Mouse (Mus musculus) cerebellum, adult 2 months (tissue): Measurements from ENCODE around the gene Pou5f1. TPM values are rescaled to one million over a fixed set of nuclear protein-coding genes. Genes with fewer than 3 reads are reported as not detected.
"Not testable (repeated sequence)": the region's sequence is repeated elsewhere in the genome, so short reads cannot be mapped to it uniquely, and the experiment has no call there.

Source experiments
- DNase-seq, 2 experiments: peaks; one replicate each; pipeline ENCODE4 v3.0.0; 2021
- H3K27ac ChIP-seq: fragments of 200-500 bp; 2 replicates; pipeline ENCODE4 v1.5.1; 2012; ENCODE audit warnings: low read length, control low read depth, inconsistent platforms; ENCODE audit not compliant: insufficient read depth
- H3K27me3 ChIP-seq: fragments of 200-500 bp; 2 replicates; pipeline ENCODE4 v1.6.1; 2012; ENCODE audit warnings: inconsistent platforms, mild to moderate bottlenecking, low read length, moderate library complexity; ENCODE audit not compliant: control insufficient read depth, insufficient read depth
- H3K4me1 ChIP-seq: fragments of 200-500 bp; 2 replicates; pipeline ENCODE4 v1.6.1; 2011; ENCODE audit warnings: low read length; ENCODE audit not compliant: control insufficient read depth, insufficient read depth
- H3K4me3 ChIP-seq: fragments of 200-500 bp; replicated peaks from 2 replicates; pipeline ENCODE3; 2011; ENCODE audit warnings: mild to moderate bottlenecking, low read depth, low read length, control low read depth; ENCODE audit not compliant: insufficient read depth
- CTCF ChIP-seq: fragments of 200-500 bp; IDR thresholded peaks from 2 replicates; pipeline ENCODE4 v1.5.1; 2011; ENCODE audit warnings: low read depth, mild to moderate bottlenecking, control low read depth, low read length, moderate library complexity, borderline replicate concordance; ENCODE audit not compliant: insufficient read depth
- POLR2A ChIP-seq: fragments of 200-500 bp; IDR thresholded peaks from 2 replicates; pipeline ENCODE4 v1.6.1; 2011; ENCODE audit warnings: low read length, control low read depth, borderline replicate concordance; ENCODE audit not compliant: insufficient read depth
- WGBS: fragments of 180-500 bp; shearing (Covaris S2); methylation state at CpG from one replicate; pipeline ENCODE4 v1.1.7; 2018; 5-methylcytosine and 5-hydroxymethylcytosine counted together
- polyA plus RNA-seq: library from polyadenylated mRNA; depleted of rRNA; stranded (reverse); fragments of >200 nt; gene quantifications from 2 replicates; pipeline ENCODE4 v1.2.3, GENCODE M21; 2012

Gene Pou5f1
- polyA plus RNA-seq, 1 experiment: not detected

DNA sequence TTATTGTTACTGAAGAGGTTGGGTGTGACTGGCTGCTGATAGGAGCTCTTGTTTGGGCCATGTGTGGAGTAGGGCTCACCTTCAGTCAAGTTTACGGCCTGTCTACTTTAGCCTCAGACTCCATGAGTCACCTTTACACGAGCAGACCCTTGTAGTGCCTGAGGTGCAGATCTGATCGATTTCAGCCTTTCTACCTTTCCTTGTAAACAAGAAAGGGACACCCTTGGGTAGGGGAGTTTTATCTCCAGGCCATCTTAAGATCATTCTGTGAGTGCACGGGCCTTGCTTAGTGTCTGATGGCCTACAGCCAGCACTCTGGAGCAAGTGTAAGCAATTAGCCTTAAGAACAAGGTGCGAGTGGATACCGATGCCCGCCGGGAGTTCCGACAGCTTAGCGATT is 1.1 kb downstream of the Pou5f1 start:
- 37% methylated on average over 10 of the region's 10 CpGs for WGBS
- Histone ChIP-seq H3K4me1 (no peaks in the 10 kb centered on the region), H3K4me3 (no peak overlapping the region), H3K27me3 (no peaks in the 10 kb centered on the region), H3K27ac (no peak overlapping the region)
- TF ChIP-seq POLR2A (no peak), CTCF (no peak)
- DNase-seq: no peak

DNA sequence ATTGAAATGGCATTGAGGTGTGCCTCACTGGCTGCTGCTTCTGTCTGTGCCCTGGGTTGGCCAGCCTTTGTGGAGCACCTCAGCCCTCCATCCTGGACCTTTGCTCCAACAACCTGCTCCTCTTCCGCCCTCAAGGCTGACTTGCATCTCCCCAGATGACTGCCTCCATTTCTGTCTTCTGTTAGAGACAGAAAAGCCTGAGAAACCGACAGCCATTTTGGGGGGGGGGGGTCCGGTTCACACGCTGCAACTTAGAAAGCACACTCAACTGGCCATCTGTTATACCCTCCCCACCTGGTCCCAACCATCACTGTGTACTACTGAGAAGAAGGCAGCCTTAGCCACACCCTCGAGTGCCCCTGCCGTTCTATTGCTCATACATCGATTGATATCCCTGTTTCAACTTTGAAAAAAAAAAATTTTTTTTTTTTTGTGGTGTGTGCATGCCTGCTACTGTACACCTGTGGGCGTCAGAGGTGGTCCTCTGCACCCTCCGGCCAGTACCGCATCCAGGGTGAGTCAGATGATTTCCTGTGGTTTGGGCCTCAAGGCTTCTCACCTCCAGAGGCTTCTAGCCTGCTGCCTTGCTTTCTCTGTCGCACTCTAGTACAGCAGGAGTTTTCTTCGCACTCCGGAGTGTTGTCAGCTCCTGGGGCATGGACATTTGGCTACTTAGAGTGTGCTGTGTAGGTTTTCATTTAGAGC is 1.9 kb downstream of the Pou5f1 start:
- no peak for TF ChIP-seq POLR2A
- no peak for TF ChIP-seq CTCF
- DNase-seq: no peak
- Histone ChIP-seq H3K4me3 (no peak overlapping the region), H3K27ac (no peak overlapping the region), H3K4me1 (no peaks in the 10 kb centered on the region), H3K27me3 (no peaks in the 10 kb centered on the region)
- 43% methylated on average over 13 of the region's 13 CpGs for WGBS

DNA sequence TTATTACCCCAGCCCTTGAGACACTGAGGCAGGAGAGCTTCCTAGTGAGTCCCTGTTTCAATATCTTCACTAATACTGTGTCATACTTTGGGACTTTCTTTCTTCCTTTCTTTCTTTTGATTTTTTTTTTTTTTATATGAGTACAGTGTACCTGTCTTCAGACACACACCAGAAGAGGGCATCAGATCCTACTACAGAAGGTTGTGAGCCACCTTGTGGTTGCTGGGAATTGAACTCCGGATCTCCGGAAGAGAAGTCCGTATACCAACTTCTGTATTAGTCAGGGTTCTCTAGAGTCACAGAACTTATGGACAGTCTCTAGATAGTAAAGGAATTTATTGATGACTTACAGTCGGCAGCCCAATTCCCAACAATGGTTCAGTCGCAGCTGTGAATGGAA is 2.5 kb downstream of the Pou5f1 start:
- not testable (repeated sequence) for H3K4me1 ChIP-seq, DNase-seq, H3K27ac ChIP-seq, H3K27me3 ChIP-seq, H3K4me3 ChIP-seq
- 76% methylated on average over 5 of the region's 5 CpGs for WGBS

DNA sequence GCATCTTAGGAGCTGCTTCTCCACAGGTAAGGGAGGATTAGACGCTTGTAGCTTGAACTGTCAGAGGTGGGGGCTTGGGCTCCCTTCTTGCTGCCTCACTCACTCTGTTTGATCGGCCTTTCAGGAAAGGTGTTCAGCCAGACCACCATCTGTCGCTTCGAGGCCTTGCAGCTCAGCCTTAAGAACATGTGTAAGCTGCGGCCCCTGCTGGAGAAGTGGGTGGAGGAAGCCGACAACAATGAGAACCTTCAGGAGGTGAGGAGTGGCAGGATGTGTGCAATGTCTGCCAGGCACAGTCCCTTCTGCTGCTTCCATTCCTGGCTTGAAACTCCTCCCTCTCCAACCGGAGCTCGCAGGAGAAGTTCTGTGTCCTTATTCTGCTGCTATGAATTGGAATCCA is 3.5 kb downstream of the Pou5f1 start:
- no peak for DNase-seq
- Histone ChIP-seq H3K4me1 (no peaks in the 10 kb centered on the region), H3K4me3 (no peak overlapping the region), H3K27me3 (no peaks in the 10 kb centered on the region), H3K27ac (no peak overlapping the region)
- no peak for TF ChIP-seq POLR2A
- TF ChIP-seq CTCF: 0 out of 2 replicates have a peak, but pooled peaks have one; percentile 4
- 18% methylated on average over 8 of the region's 8 CpGs for WGBS

DNA sequence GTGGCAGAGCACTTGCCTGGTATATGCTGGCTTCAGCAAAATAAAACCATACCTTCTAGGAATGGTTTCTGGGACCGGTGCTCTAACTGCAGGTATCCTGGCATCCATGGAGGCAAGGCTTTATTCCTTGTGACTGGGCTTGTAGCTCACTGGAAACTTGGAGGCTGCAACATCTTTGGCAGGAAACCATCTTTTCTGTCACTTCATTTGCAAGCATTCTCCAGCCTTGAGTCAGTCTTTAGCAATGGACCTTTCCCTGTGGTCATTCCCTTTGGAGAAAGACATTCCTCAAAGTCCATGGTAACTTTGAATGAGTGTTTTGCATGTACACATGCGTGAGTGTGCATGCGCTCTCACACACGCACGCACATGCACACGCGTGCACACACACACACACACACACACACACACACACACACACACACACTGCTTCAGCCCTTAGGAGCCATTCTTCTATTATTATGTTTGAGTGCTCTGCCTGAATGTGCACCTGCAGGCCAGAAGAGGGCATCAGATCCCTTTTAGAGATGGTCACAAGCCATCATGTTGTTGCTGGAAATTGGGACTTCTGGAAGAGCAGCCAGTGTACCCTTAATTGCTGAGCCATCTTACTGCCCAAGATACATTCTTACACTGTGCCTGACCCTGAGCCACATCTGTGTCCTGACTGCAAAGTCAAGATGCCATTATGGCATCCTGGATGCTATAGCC is 7.3 kb downstream of the Pou5f1 start:
- H3K4me3 ChIP-seq: no peak overlapping the region
- DNase-seq: no peak
- no peaks in the 10 kb centered on the region for H3K27me3 ChIP-seq
- WGBS: 89% methylated on average over 7 of the region's 7 CpGs
- peak; percentile 47; the same call in 1 of the 2 replicates for TF ChIP-seq CTCF
- no peak for TF ChIP-seq POLR2A
- H3K4me1 ChIP-seq: no peaks in the 10 kb centered on the region
- no peak overlapping the region for H3K27ac ChIP-seq

DNA sequence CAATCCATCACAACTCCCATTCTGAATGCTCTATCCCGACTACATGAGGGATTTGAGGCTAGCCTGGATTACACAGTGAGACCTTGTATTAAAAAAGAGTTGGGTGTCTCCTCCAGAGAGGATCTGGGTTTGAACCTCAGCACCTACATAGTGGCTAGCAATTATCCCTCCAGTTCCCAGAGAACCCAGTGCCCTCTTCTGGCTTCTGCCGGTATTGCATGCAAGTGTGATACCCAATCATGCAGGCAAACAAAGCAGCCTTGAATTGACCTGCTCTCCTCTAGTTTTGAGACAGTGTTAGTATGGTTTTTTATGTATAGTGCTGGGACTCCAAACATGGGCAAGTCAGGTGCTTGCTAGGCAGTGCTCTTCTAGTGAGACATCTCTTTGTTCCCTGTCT is 8.1 kb downstream of the Pou5f1 start:
- H3K27ac ChIP-seq: no peak overlapping the region
- DNase-seq: peak; percentile 40 to 62
- no peaks in the 10 kb centered on the region for H3K27me3 ChIP-seq
- peak; percentile 54 for TF ChIP-seq CTCF
- no peak for TF ChIP-seq POLR2A
- no peak overlapping the region for H3K4me3 ChIP-seq
- 8% methylated on average over 2 of the region's 2 CpGs for WGBS
- H3K4me1 ChIP-seq: no peaks in the 10 kb centered on the region

DNA sequence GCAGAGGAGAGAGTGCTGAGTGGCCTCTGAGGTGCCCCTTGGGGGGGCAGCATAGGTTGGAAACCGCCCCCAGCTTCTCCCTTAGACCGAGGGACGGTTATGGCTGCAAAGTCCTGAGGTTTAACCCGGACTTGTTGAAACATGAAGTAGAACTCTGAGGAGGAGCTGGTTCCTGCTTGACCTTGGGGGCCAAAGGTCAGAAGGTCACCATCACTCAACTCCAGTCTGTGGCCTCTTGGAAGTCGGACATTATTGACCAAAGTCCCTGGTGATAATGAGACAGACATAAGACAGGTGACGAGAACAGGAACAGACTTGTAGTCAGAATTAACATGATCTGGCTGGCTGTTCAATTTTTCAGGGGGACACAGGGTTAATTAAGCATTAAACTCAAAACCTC is 8.9 kb downstream of the Pou5f1 start:
- Histone ChIP-seq H3K4me3 (no peak overlapping the region), H3K4me1 (no peaks in the 10 kb centered on the region), H3K27me3 (no peaks in the 10 kb centered on the region), H3K27ac (no peak overlapping the region)
- no peak for DNase-seq
- 67% methylated on average over 6 of the region's 6 CpGs for WGBS
- no peak for TF ChIP-seq CTCF
- TF ChIP-seq POLR2A: no peak

DNA sequence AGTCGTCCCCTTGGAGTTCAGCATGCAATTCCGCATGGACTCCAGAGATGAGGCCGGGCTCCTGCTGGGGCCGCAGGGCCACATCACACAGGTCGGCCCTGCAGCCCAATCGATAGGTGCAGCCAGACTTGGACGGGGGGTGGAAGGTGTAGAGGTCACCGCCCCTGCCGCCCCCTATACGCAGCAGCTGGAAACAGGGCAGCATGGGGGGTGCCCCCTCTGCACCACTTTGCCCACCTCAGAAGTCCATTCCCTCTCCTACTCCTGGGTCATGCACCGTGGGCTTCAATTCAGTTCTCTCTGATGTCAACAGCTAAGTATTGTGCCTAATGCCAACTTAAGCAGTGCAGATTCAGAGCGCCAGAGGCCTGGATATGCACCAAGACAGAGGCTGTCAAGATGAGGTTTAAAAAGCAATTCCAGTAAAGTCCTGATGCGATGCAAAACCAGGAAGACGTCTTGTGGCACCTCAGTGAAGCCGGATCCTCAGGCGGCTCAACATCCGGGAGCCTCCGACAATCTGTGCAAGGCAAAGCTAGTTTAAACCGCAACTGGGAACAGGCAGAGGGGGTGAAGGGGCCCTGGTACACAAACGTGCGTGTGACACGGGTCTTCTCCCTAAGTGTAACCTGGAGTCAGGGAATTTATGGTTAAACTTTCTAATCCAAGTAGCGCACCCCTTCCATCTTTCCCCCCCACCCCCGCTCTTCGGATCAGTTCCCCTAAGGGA is 10.3 kb downstream of the Pou5f1 start:
- no peaks in the 10 kb centered on the region for H3K27me3 ChIP-seq
- TF ChIP-seq POLR2A (no peak), CTCF (no peak)
- peak; percentile 17 to 22 for DNase-seq
- no peak overlapping the region for H3K27ac ChIP-seq
- WGBS: 4% methylated on average over 25 of the region's 25 CpGs
- H3K4me1 ChIP-seq: no peaks in the 10 kb centered on the region
- H3K4me3 ChIP-seq: peak overlapping the region; percentile 73
